Mouse (Mus musculus): ENCODE results near the gene Ablim2. TPM values are rescaled to one million over a fixed set of nuclear protein-coding genes. Genes with fewer than 3 reads are reported as not detected.
A peak's percentile ranks its signal among the peaks of the same experiment; 100 is the strongest.

Gene Ablim2
- polyA plus RNA-seq, 1 experiment: 19.6 TPM

- DNase-seq (ENCODE audit: low read depth): no peak
- TF ChIP-seq CTCF (IDR thresholded peaks at IDR 0.05; ENCODE audit: borderline replicate concordance, extremely low read depth, insufficient read depth, insufficient read length) (no peak), POLR2A (IDR thresholded peaks at IDR 0.05; ENCODE audit: borderline replicate concordance, extremely low read depth, insufficient read depth, insufficient read length, poor library complexity, severe bottlenecking) (no peak)
These were observed 18.0 kb upstream of the Ablim2 start, which contains the start of gene Sh3tc1 for GRCm38 (mm10) chr5:35739536-35740278. Gene Sh3tc1, minus strand, starts transcription at chr5:35739987.

GRCm38 (mm10) chr5:35740716-35741115 lies 17.0 kb upstream of the Ablim2 start:
- TF ChIP-seq POLR2A (IDR thresholded peaks at IDR 0.05; ENCODE audit: borderline replicate concordance, extremely low read depth, insufficient read depth, insufficient read length, poor library complexity, severe bottlenecking) (no peak), CTCF (IDR thresholded peaks at IDR 0.05; ENCODE audit: borderline replicate concordance, extremely low read depth, insufficient read depth, insufficient read length) (no peak)
- DNase-seq (ENCODE audit: low read depth): no peak

DNA sequence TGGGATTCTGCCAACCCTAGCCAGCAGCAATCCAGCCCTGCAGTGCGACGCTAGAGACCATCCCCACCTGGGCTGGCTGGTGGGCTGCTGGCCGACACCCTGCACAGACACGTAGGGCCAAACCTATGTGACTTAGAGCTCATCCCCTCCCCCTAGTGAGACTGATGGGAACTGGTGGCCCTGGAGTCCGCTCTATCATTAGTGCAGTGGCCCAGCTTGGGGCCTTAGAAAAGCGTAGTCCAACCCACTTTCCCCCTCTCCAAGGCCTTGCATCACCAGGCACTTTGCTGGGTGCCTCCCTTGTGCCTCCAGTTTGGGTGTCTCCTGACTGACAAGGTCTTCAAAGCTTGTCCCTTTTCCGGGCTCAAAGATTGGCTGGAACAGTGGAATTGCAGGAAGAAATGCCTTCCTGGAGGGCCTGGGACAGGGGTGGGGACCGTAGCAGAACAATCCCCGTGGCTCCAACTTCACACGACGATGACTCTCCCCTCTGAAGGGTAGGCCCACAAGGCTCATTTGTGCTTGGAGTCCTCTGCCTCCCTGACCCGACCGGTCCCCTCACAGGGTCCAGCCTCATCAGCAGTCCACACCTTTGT lies 16.4 kb upstream of the Ablim2 start:
- TF ChIP-seq CTCF (IDR thresholded peaks at IDR 0.05; ENCODE audit: borderline replicate concordance, extremely low read depth, insufficient read depth, insufficient read length): no peak
- TF ChIP-seq POLR2A (IDR thresholded peaks at IDR 0.05; ENCODE audit: borderline replicate concordance, extremely low read depth, insufficient read depth, insufficient read length, poor library complexity, severe bottlenecking): no peak
- DNase-seq (ENCODE audit: low read depth): no peak

DNA sequence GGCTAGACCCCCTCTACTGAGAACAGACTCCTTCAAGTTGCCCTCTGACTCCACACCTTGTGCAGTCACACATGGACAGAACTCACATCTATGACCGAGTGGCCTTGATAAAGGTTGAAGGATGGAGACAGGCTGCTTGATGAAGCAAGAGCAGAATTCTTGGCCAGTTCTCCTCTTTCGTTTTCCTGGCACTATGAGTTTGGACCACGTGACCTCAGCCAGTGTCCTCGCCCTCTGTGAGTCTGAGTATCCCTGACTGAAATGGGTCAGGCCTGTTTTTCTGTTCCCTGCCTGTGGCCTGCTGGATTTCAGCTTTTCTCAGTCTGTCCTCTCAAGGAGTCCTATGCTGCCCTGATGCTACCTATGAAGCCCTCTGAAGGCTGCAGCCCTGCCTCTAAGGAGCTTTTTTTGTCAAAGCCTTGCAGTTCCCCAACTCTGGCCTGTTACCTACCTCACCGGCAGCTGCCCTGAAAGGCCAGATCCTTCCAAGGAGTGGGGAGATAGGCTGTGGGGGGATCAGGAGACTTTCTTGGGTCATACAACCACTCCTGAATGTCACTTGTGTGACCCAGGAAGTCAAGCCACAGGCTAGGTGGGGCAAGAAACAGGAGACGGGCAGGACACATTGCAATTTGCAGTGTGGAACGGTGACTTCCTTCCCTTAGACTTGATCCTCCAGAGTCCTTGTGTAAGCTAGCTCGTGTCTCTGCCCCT lies 14.3 kb upstream of the Ablim2 start:
- no peak for TF ChIP-seq CTCF (IDR thresholded peaks at IDR 0.05; ENCODE audit: borderline replicate concordance, extremely low read depth, insufficient read depth, insufficient read length)
- no peak for TF ChIP-seq POLR2A (IDR thresholded peaks at IDR 0.05; ENCODE audit: borderline replicate concordance, extremely low read depth, insufficient read depth, insufficient read length, poor library complexity, severe bottlenecking)

GRCm38 (mm10) chr5:35743990-35744722 lies 13.5 kb upstream of the Ablim2 start:
- TF ChIP-seq CTCF (IDR thresholded peaks at IDR 0.05; ENCODE audit: borderline replicate concordance, extremely low read depth, insufficient read depth, insufficient read length): no peak
- TF ChIP-seq POLR2A (IDR thresholded peaks at IDR 0.05; ENCODE audit: borderline replicate concordance, extremely low read depth, insufficient read depth, insufficient read length, poor library complexity, severe bottlenecking): no peak
- DNase-seq (ENCODE audit: low read depth): no peak

More for the DNA sequence above, 14.3 kb upstream of the Ablim2 start:
- DNase-seq (ENCODE audit: low read depth): no peak

DNA sequence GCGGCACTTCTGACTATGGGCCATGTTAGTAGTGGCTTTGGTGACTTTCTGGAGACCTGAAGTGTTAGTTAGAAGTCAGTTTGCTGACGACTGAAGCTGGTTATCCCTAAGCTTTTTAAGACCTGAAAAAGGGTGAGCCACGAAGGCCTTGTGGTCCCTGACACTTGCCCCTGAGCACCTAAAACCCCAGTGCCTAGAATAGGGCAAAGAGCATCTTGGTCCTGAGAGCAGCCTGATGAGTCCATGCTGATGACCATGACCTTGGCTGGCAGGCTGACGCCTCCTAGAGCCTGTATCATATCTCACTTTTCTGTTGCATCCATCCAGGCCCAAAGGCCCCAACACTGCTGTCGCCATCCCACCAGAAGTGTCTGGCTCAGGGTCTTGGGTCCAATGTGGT lies 12.3 kb upstream of the Ablim2 start:
- no peak for DNase-seq (ENCODE audit: low read depth)
- no peak for TF ChIP-seq CTCF (IDR thresholded peaks at IDR 0.05; ENCODE audit: borderline replicate concordance, extremely low read depth, insufficient read depth, insufficient read length)
- no peak for TF ChIP-seq POLR2A (IDR thresholded peaks at IDR 0.05; ENCODE audit: borderline replicate concordance, extremely low read depth, insufficient read depth, insufficient read length, poor library complexity, severe bottlenecking)

GRCm38 (mm10) chr5:35746910-35747309 lies 10.8 kb upstream of the Ablim2 start:
- peak; percentile 65 for DNase-seq (ENCODE audit: low read depth)
- TF ChIP-seq POLR2A (IDR thresholded peaks at IDR 0.05; ENCODE audit: borderline replicate concordance, extremely low read depth, insufficient read depth, insufficient read length, poor library complexity, severe bottlenecking) (no peak), CTCF (IDR thresholded peaks at IDR 0.05; ENCODE audit: borderline replicate concordance, extremely low read depth, insufficient read depth, insufficient read length) (peak; percentile 90)

- no peak for DNase-seq (ENCODE audit: low read depth)
- TF ChIP-seq POLR2A (IDR thresholded peaks at IDR 0.05; ENCODE audit: borderline replicate concordance, extremely low read depth, insufficient read depth, insufficient read length, poor library complexity, severe bottlenecking) (no peak), CTCF (IDR thresholded peaks at IDR 0.05; ENCODE audit: borderline replicate concordance, extremely low read depth, insufficient read depth, insufficient read length) (no peak)
These were observed 8.3 kb upstream of the Ablim2 start for GRCm38 (mm10) chr5:35749416-35749815.

DNA sequence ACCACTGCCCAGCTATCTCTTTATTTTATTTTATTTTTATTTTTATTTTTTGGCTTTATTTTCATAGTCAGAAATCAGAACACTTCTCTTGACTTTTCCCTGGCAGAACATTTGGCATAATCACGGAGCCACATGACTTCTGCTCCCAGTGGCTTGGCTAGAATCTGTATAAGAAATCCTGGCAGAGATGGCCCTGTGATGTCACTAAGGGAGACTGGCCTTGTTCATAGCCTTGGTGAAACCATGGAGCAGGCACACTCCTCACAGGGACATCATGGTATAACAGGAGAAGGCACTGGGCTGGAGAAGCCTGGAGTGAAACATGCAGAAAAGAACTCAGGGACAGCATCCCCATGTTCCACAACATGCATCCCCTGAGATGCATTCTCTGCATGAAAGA lies 7.7 kb upstream of the Ablim2 start:
- DNase-seq (ENCODE audit: low read depth): no peak
- TF ChIP-seq POLR2A (IDR thresholded peaks at IDR 0.05; ENCODE audit: borderline replicate concordance, extremely low read depth, insufficient read depth, insufficient read length, poor library complexity, severe bottlenecking): no peak
- no peak for TF ChIP-seq CTCF (IDR thresholded peaks at IDR 0.05; ENCODE audit: borderline replicate concordance, extremely low read depth, insufficient read depth, insufficient read length)

GRCm38 (mm10) chr5:35751016-35751415 lies 6.7 kb upstream of the Ablim2 start:
- TF ChIP-seq CTCF (IDR thresholded peaks at IDR 0.05; ENCODE audit: borderline replicate concordance, extremely low read depth, insufficient read depth, insufficient read length) (no peak), POLR2A (IDR thresholded peaks at IDR 0.05; ENCODE audit: borderline replicate concordance, extremely low read depth, insufficient read depth, insufficient read length, poor library complexity, severe bottlenecking) (no peak)
- DNase-seq (ENCODE audit: low read depth): no peak

All from brain, embryonic 14.5 days (tissue).